Mouse (Mus musculus): ENCODE results near the gene Swap70. TPM values are rescaled to one million over a fixed set of nuclear protein-coding genes. Genes with fewer than 3 reads are reported as not detected.

The Swap70 gene
- polyA plus RNA-seq, 1 experiment from 2014 or later: 33.2 TPM

Other genes with a start within 250 kb of the Swap70 start
- 59.3 and 61.6 TPM in 2 replicates for gene Tmem41b, start 234.8 kb upstream of the Swap70 start, polyA plus RNA-seq (2015; fragmentation: Nextera tagmentation; extraction: Ambion mirVana)
- 39.5 and 41.0 TPM in 2 replicates for gene Ipo7, start 203.4 kb upstream of the Swap70 start, polyA plus RNA-seq (2015; fragmentation: Nextera tagmentation; extraction: Ambion mirVana)
- gene Zfp143, start 160.5 kb upstream of the Swap70 start, polyA plus RNA-seq (2015; fragmentation: Nextera tagmentation; extraction: Ambion mirVana): 16.1 and 17.3 TPM in 2 replicates
- 22.2 and 23.9 TPM in 2 replicates for gene Wee1, start 99.7 kb upstream of the Swap70 start, polyA plus RNA-seq (2015; fragmentation: Nextera tagmentation; extraction: Ambion mirVana)

Data from embryonic facial prominence, embryonic 15.5 days (tissue).